Mouse (Mus musculus): ENCODE measurements around the gene Galnt15. TPM values are rescaled to one million over a fixed set of nuclear protein-coding genes. Genes with fewer than 3 reads are reported as not detected.
"Not testable (repeated sequence)": the region's sequence is repeated elsewhere in the genome, so short reads cannot be mapped to it uniquely, and the experiment has no call there.

Galnt15 gene
- polyA plus RNA-seq, 2 experiments from 2014 or later: not detected

GRCm38 (mm10) chr14:32037661-32038252 is 9.0 kb downstream of the Galnt15 start:
- no peak for ATAC-seq

DNA sequence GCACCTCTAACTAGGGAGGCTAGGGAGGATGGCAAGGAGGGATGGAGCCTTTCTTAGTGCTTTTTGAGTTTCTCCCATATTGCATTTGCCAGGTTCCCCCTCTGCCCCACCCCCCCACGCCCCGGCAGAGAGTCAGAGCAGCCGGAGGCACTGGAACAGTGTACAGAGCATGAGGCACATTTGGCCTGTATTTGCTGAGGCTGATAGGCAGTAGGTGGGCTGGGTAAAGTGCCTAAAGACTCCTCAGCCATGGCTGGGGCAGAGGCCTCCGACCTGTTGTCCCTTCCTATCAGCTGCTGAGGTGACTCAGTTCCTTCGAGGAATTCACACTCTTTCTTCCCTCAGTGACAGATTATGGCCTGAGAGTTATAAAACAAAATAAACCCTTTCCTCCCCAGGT is 13.3 kb downstream of the Galnt15 start:
- no peak for ATAC-seq

- no peak for ATAC-seq
These were observed 17.6 kb downstream of the Galnt15 start for GRCm38 (mm10) chr14:32046357-32046756.

DNA sequence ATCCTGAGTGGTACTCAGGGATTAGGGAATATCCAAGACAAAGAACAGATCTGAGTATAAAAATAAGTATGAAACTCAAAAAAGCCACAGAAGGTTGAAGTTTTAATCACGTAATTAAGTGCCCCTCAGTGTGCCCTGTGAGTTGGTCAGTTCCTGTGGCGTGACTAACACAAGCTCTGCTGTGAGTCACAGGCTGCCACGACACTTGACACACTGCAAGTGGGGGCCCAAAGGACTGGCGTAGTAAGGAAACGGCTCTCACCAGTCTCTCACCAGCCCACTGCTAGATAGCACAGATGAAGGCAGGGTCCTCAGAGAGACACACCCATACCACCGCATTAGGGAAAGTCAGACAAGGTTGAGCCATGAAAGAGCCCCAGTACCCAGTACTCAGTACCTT is 21.4 kb downstream of the Galnt15 start:
- no peak for ATAC-seq

- no peak for ATAC-seq
These were observed 25.1 kb downstream of the Galnt15 start for GRCm38 (mm10) chr14:32053895-32054294.

DNA sequence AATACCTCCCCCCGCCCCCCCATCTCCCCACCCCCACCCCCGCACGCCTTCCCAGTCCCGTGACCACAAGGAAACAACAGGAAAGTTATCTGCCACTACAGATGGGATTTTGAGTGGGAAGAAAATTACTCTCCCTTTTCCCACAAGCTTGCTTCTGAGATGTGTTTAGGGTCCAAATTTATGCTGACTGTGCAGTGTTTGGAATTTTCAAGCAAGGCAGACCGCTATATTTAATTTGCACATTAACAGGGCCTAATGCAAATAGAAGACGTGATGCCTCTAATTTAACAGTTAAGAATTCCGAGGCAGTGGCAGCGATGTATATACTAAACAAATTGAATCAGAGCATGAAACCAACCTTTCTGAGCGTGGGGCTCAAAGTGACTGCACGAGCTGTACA is 26.0 kb downstream of the Galnt15 start:
- ATAC-seq: no peak

- ATAC-seq: no peak
These were observed 27.0 kb downstream of the Galnt15 start for GRCm38 (mm10) chr14:32055781-32056180.

- ATAC-seq: no peak
These were observed 27.9 kb downstream of the Galnt15 start for GRCm38 (mm10) chr14:32056675-32057074.

DNA sequence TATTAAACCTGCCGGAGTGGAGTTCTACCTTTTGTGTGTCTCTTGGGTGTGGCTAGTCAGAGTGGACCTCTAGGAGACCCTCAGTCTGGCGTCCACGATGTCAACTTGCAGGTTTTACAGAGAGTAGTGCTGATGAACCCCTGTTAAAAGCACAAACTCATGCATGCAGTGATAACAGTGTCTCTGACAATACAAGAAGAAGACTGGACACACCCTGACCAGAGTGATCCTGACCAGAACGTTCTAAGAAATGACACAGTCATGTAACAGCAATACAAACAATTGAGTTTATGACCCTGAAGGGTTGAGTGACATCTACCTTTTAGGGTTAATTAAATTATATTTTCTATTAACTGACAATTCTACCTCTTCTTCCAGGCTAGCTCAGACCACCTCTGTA is 28.9 kb downstream of the Galnt15 start:
- ATAC-seq: no peak

DNA sequence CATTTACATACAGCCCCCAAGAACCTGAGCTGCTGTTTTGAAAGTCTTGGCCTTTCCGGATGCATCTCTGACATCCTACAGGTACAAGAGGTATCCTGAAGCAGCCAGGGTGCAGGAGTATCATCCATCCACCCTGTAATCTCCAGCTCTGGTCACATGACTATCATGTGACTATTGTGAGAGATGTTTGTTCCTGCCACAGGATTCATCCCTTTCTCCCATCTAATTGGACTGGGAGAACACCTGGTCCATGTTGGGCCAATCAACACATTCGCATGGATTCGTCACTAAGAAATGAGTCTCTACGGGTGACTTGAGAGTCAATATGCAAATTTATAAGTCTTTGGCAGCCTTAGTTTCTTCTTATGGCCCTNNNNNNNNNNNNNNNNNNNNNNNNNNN is 32.6 kb downstream of the Galnt15 start:
- ATAC-seq: no peak

DNA sequence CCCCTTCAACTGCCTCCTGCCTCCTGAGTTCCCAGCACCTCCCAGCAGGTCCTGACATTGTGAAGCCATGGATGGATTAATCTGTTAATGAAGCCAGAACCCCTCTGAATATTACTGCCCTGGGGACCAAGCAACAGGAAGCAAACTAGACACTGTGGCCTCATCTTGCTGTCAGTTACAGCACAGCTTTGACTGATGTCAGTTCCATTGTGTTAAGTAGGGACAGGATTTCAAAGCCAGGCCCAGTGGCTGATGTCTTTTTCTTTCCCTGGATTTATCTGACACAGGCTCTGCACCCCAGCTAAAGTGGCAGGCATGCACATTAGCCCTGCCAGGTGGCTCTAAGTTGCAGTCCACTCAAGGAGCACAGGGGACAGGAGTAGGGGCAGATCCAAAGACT is 44.0 kb downstream of the Galnt15 start:
- no peak for ATAC-seq

- ATAC-seq: no peak
These were observed 44.5 kb downstream of the Galnt15 start for GRCm38 (mm10) chr14:32073211-32073685.

DNA sequence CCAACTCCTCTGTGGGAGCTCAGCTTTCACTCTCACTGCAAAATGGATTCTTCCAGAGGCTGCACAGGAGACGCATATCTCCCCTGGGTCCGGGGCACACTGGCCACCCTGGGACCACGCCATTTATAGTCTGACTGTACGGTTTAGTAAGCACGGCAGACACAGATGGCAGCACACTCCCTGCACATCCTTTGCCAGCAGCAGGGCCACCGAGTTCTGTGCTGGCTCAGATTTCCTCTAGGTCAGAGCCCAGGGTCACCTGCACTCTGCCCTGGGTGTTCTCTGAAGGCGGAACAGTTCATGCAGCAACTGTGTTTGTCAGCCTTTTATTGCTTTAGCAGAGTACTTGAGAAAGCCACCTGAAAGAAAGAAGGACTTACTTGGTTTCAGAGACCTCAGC is 45.1 kb downstream of the Galnt15 start:
- ATAC-seq: no peak

GRCm38 (mm10) chr14:32076896-32077575 is 48.2 kb downstream of the Galnt15 start:
- ATAC-seq: peak; percentile 54

DNA sequence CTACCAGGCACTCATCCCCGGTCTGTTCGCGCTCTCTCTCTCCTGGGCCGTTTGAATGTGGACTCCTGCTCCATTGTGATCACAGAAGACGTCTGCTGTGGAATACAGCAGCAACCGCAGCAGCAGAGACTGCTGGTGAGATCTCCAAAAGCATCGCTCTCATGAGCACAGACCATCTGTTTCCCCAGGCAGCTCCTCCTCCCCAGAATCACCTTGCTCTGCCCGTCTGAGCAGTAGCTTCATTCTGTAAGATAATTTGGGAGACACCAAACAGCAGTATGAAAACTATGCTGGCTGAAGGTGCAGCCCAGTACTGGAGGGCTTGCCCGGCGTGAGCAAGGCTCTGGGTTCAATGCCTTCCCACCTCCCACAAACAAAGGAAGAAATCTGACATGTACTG is 52.2 kb downstream of the Galnt15 start:
- no peak for ATAC-seq

DNA sequence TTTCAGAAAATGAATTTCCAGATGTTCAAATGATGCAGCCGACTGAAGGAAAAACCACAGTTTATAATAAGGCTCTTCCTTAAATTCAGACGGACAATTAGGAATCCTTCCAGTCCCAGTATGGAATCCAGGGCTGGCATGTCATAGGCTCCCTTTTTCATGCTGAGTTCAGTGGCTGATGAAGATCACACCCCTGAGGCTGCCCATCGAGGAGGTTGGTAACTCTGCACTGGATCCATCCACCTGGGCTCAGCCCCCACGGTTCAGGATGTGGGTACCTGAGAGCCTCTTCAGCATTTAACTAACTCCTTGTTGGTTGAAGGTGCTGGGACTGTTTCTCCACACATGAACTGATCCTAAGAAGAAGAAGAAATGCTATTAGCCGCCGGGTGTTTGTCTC is 54.1 kb downstream of the Galnt15 start:
- no peak for ATAC-seq

- no peak for ATAC-seq
These were observed 54.7 kb downstream of the Galnt15 start for GRCm38 (mm10) chr14:32083466-32083865.

DNA sequence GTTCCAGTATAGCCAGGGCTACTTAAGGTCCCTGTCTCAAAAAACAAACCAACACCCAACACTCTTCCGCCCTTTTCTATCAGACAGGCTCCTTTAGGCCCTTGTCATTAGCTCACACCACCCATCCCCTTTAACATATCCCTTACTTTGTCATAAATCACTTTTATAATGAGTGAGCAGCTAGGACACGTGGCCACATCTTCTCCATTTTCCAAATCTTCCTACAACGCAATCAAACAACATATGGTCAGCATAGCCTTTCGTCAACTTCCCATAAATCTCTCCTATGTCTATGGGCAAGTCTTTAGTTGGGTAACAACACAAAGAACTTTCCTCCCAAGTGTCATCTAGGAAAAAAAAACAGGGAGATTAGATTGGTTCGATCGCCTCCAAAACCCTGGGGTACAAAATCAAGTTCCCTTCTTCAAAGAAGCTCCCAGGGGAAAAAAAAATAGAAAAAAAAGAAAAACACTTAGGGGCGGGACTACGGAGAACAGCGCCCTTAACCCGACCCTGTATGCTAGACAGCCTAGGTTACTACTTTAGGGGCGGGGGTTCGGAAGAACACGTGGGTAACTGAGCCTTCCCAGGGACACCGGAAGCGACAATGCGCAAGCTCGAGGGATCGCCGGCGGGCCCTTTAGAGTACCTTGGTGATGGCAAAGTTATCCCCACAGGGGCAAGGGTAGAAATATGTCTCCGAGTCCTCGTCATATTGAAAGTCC is 56.1 kb downstream of the Galnt15 start, which contains the start of gene Oxnad1:
Gene Oxnad1 (plus strand): TSS at position 614 of the 725 bp plus-strand sequence.
- peak; percentile 87 for ATAC-seq

GRCm38 (mm10) chr14:32085486-32086201 is 56.9 kb downstream of the Galnt15 start, which contains the start of gene Dph3:
TSS of gene Dph3 (minus strand) at chr14:32085729.
- peak; percentile 82 for ATAC-seq

DNA sequence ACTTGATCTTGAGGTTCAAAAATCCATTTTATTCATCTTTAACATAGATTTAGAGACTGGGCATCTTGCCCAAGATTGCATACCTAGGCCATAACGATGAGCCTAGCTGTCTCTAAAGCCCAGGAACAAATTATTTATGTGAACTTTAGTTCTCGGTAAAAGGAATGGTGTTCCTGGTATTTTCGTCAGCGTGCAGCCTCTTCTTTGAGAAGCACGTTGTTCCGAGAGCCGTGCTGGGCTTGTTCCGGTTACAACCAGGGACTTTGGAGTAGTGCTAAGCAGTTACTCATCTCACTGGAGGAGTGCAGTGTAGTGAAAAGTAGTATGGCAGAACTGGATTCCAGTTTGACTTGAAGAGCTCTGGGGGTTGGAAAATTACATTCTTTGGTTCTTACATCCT is 57.4 kb downstream of the Galnt15 start:
- ATAC-seq: no peak

- not testable (repeated sequence) for ATAC-seq
These were observed 58.9 kb downstream of the Galnt15 start for GRCm38 (mm10) chr14:32087584-32088248.

- ATAC-seq: no peak
These were observed 62.3 kb downstream of the Galnt15 start for GRCm38 (mm10) chr14:32091124-32091523.

Data from activated CD4-positive, CD25-positive, alpha-beta regulatory T cell, adult 4 months (primary cell).